Mouse (Mus musculus) embryonic facial prominence, embryonic 12.5 days (tissue): ENCODE data around the gene Ptpra. TPM values are rescaled to one million over a fixed set of nuclear protein-coding genes. Genes with fewer than 3 reads are reported as not detected.
"Not testable (repeated sequence)": the region's sequence is repeated elsewhere in the genome, so short reads cannot be mapped to it uniquely, and the experiment has no call there.

Experiments
- ATAC-seq: fragments of 200-750 bp; cut with Nextera tagmentation; 2 replicates; pipeline ENCODE4 v1.8.0; 2017; ENCODE audit not compliant: insufficient number of reproducible peaks, insufficient read depth, low FRiP score, low TSS enrichment
- H3K27ac ChIP-seq: fragments of 300-500 bp; sonication (generic); 2 replicates; pipeline ENCODE4 v1.5.1; 2016; ENCODE audit warnings: mild to moderate bottlenecking
- H3K27me3 ChIP-seq: fragments of 300-500 bp; sonication (generic); 2 replicates; pipeline ENCODE4 v1.6.1; 2016; ENCODE audit warnings: mild to moderate bottlenecking, moderate library complexity
- H3K36me3 ChIP-seq: fragments of 300-500 bp; sonication (generic); 2 replicates; pipeline ENCODE4 v1.6.1; 2016; ENCODE audit warnings: mild to moderate bottlenecking
- H3K4me1 ChIP-seq: fragments of 300-500 bp; sonication (generic); 2 replicates; pipeline ENCODE4 v1.6.1; 2016
- H3K4me2 ChIP-seq: fragments of 300-500 bp; sonication (generic); replicated peaks from 2 replicates; pipeline ENCODE4 v1.6.1; 2016; ENCODE audit warnings: mild to moderate bottlenecking, moderate library complexity
- H3K4me3 ChIP-seq: fragments of 300-500 bp; sonication (generic); 2 replicates; pipeline ENCODE4 v1.5.1; 2016; ENCODE audit warnings: mild to moderate bottlenecking
- H3K9ac ChIP-seq: fragments of 300-500 bp; sonication (generic); 2 replicates; pipeline ENCODE4 v1.6.1; 2016; ENCODE audit warnings: mild to moderate bottlenecking, moderate library complexity
- H3K9me3 ChIP-seq: fragments of 300-500 bp; sonication (generic); 2 replicates; pipeline ENCODE4 v1.6.1; 2016; ENCODE audit warnings: mild to moderate bottlenecking, moderate library complexity
- WGBS: fragments of 180-500 bp; shearing (Covaris S2); methylation state at CpG from one replicate; pipeline ENCODE4 v1.1.7; 2016; 5-methylcytosine and 5-hydroxymethylcytosine counted together
- polyA plus RNA-seq: library from polyadenylated mRNA; unstranded; fragments of >200 nt; fragmentation: Nextera tagmentation; extraction: Ambion mirVana; gene quantifications from 2 replicates; pipeline ENCODE4 v1.2.1, GENCODE M21; 2016

Ptpra gene
- polyA plus RNA-seq, 1 experiment from 2014 or later = 131 TPM

DNA sequence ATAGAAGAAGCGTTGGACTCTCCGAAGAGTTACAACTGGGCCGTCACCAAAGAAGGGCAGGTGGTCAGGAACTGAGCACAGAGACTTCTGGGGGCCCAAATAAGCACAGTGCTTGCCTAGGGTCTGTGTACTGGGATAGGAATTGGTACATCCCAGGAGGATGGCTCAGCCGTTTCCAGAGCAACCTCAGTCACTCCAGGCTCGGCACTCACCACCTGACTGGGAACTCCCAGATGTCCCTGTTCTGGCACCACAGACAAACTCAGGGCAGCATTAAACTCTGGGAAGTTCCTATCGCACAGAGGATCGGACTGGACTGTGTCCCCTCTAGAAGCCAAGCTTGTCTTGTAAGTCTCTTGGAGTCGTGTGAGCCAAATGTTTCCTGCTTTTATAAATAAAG is 114.9 kb downstream of the Ptpra start:
- WGBS = 84% methylated on average over 8 of the region's 8 CpGs
- no peak for ATAC-seq
- Histone ChIP-seq H3K36me3 (peaks cover 7% of the 10 kb centered on the region), H3K9me3 (no peaks in the 10 kb centered on the region), H3K27ac (no peak overlapping the region), H3K27me3 (no peaks in the 10 kb centered on the region), H3K4me3 (peak overlapping the region; percentile 81; the same call in 1 of the 2 replicates), H3K4me2 (peak overlapping the region; percentile 93), H3K4me1 (peaks cover 23% of the 10 kb centered on the region), H3K9ac (peak overlapping the region; percentile 87)

- Histone ChIP-seq H3K9me3 (no peaks in the 10 kb centered on the region), H3K27ac (no peak overlapping the region), H3K4me1 (peaks cover 16% of the 10 kb centered on the region), H3K4me2 (no peak overlapping the region), H3K36me3 (peaks cover 7% of the 10 kb centered on the region), H3K4me3 (no peak overlapping the region), H3K27me3 (no peaks in the 10 kb centered on the region), H3K9ac (no peak overlapping the region)
- no peak for ATAC-seq
- WGBS = 82% methylated on average over 4 of the region's 4 CpGs
Observed at GRCm38 (mm10) chr2:130568921-130569320, 118.8 kb downstream of the Ptpra start.

- no peak overlapping the region for H3K27ac ChIP-seq
- H3K27me3 ChIP-seq = peaks cover 2% of the 10 kb centered on the region
- H3K4me2 ChIP-seq = no peak overlapping the region
- peaks cover 8% of the 10 kb centered on the region for H3K4me1 ChIP-seq
- peaks cover 7% of the 10 kb centered on the region for H3K36me3 ChIP-seq
- no peak overlapping the region for H3K4me3 ChIP-seq
- no peak for ATAC-seq
- H3K9me3 ChIP-seq = no peaks in the 10 kb centered on the region
- H3K9ac ChIP-seq = no peak overlapping the region
Observed at GRCm38 (mm10) chr2:130569926-130570325, 119.8 kb downstream of the Ptpra start.

- H3K9ac ChIP-seq = no peak overlapping the region
- H3K4me2 ChIP-seq = no peak overlapping the region
- H3K4me1 ChIP-seq = peaks cover 7% of the 10 kb centered on the region; the same call in 1 of the 2 replicates
- no peak overlapping the region for H3K27ac ChIP-seq
- peaks cover 51% of the 10 kb centered on the region for H3K27me3 ChIP-seq
- no peaks in the 10 kb centered on the region for H3K36me3 ChIP-seq
- ATAC-seq = no peak
- H3K9me3 ChIP-seq = no peaks in the 10 kb centered on the region
- no peak overlapping the region for H3K4me3 ChIP-seq
- WGBS = 84% methylated on average over 5 of the region's 5 CpGs
Observed at GRCm38 (mm10) chr2:130574960-130575359, 124.9 kb downstream of the Ptpra start.

- peak within 1 kb of the TSS; percentile 43 for H3K9ac ChIP-seq
- H3K27me3 ChIP-seq = peaks cover 60% of the 10 kb centered on the region
- ATAC-seq = no peak
- H3K4me2 ChIP-seq = peak within 1 kb of the TSS; percentile 52
- no peaks in the 10 kb centered on the region for H3K9me3 ChIP-seq
- H3K36me3 ChIP-seq = no peaks in the 10 kb centered on the region
- no peak within 1 kb of the TSS for H3K27ac ChIP-seq
- peaks cover 15% of the 10 kb centered on the region; the same call in 1 of the 2 replicates for H3K4me1 ChIP-seq
- peak within 1 kb of the TSS; percentile 27 for H3K4me3 ChIP-seq
- WGBS = 43% methylated on average over 9 of the region's 9 CpGs
Observed at GRCm38 (mm10) chr2:130575873-130576272, 125.8 kb downstream of the Ptpra start, which contains the start of gene Oxt. Oxt (plus strand) TSS chr2:130576173.

DNA sequence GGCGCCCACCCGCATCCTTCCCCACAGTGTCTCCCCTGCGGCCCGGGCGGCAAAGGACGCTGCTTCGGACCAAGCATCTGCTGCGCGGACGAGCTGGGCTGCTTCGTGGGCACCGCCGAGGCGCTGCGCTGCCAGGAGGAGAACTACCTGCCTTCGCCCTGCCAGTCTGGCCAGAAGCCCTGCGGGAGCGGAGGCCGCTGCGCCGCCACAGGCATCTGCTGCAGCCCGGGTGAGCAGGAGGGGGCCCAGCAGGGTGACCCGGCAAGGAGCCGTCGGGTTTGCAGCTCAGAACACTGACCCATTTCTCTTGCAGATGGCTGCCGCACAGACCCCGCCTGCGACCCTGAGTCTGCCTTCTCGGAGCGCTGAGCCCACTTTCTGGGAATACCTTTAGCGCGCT is 126.5 kb downstream of the Ptpra start:
- not testable (repeated sequence) for H3K9me3 ChIP-seq, ATAC-seq, H3K36me3 ChIP-seq, H3K27ac ChIP-seq
- H3K9ac ChIP-seq = peak overlapping the region; percentile 43
- peaks cover 67% of the 10 kb centered on the region for H3K27me3 ChIP-seq
- H3K4me2 ChIP-seq = peak overlapping the region; percentile 52
- WGBS = 2% methylated on average over 32 of the region's 32 CpGs
- H3K4me3 ChIP-seq = peak overlapping the region; percentile 27
- peaks cover 16% of the 10 kb centered on the region; the same call in 1 of the 2 replicates for H3K4me1 ChIP-seq

- no peak overlapping the region for H3K27ac ChIP-seq
- no peak for ATAC-seq
- no peaks in the 10 kb centered on the region for H3K9me3 ChIP-seq
- 3% methylated on average over 9 of the region's 9 CpGs for WGBS
- H3K4me3 ChIP-seq = no peak overlapping the region
- H3K4me2 ChIP-seq = peak overlapping the region; percentile 52
- peaks cover 72% of the 10 kb centered on the region for H3K27me3 ChIP-seq
- H3K9ac ChIP-seq = no peak overlapping the region
- no peaks in the 10 kb centered on the region for H3K36me3 ChIP-seq
- H3K4me1 ChIP-seq = peaks cover 16% of the 10 kb centered on the region; the same call in 1 of the 2 replicates
Observed at GRCm38 (mm10) chr2:130577021-130577420, 126.9 kb downstream of the Ptpra start.

- no peak overlapping the region for H3K4me3 ChIP-seq
- ATAC-seq = no peak
- H3K36me3 ChIP-seq = no peaks in the 10 kb centered on the region
- no peak overlapping the region for H3K27ac ChIP-seq
- H3K27me3 ChIP-seq = peaks cover 78% of the 10 kb centered on the region
- 7% methylated on average over 12 of the region's 12 CpGs for WGBS
- H3K9me3 ChIP-seq = no peaks in the 10 kb centered on the region
- peaks cover 16% of the 10 kb centered on the region; the same call in 1 of the 2 replicates for H3K4me1 ChIP-seq
- H3K4me2 ChIP-seq = 0 out of 2 replicates have a peak overlapping the region, but pooled peaks have one; percentile 8
- H3K9ac ChIP-seq = no peak overlapping the region
Observed at GRCm38 (mm10) chr2:130577632-130578031, 127.6 kb downstream of the Ptpra start.

- Histone ChIP-seq H3K36me3 (no peaks in the 10 kb centered on the region), H3K4me2 (no peak overlapping the region), H3K27me3 (peaks cover 82% of the 10 kb centered on the region), H3K4me3 (no peak overlapping the region), H3K4me1 (peaks cover 16% of the 10 kb centered on the region; the same call in 1 of the 2 replicates), H3K9me3 (no peaks in the 10 kb centered on the region), H3K27ac (no peak overlapping the region), H3K9ac (no peak overlapping the region)
- WGBS = 8% methylated on average over 11 of the region's 11 CpGs
- ATAC-seq = no peak
Observed at GRCm38 (mm10) chr2:130578148-130578547, 128.1 kb downstream of the Ptpra start.

DNA sequence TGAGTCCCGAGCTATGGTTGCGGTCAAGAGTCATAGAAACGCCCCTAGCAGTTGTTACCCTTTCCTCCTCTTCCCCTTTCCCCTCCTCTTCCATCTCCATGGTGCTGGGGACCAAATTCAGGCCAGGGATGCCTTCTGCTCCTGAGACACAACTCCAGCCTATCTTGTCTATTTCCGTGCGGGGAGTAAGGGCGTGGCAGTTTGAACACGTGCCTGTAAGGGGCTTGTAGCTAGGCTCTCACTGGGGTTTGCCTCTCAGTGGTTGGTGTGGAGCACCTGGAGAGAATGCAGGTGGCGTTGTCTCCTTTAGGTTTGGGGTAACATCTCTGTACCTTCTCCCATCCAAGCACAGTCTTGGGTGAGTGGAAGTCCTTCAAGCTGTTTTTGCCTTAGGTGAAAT is 129.7 kb downstream of the Ptpra start:
- 6% methylated on average over 8 of the region's 8 CpGs for WGBS
- Histone ChIP-seq H3K27me3 (peaks cover 82% of the 10 kb centered on the region), H3K4me2 (no peak overlapping the region), H3K9ac (no peak overlapping the region), H3K36me3 (no peaks in the 10 kb centered on the region), H3K4me1 (peaks cover 16% of the 10 kb centered on the region; the same call in 1 of the 2 replicates), H3K4me3 (0 out of 2 replicates have a peak overlapping the region, but pooled peaks have one; percentile 33), H3K27ac (no peak overlapping the region), H3K9me3 (no peaks in the 10 kb centered on the region)
- no peak for ATAC-seq

DNA sequence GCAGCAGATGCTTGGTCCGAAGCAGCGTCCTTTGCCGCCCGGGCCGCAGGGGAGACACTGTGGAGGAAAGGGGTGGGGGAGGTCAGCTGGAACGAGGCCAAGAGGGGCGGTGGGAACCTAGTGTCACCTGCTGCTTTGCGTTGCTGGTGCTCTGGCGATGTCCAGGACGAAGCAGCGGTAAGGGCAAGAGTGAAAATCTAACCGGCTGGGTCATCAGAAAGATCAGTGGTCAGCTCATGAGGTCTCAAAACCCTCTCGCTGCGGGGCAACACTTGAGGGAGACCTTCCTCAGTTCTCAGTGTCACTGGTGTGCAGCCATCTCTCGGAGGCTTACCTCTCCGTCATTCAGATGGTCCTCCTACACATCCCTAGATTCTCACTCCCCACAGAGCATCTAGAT is 131.1 kb downstream of the Ptpra start:
- Histone ChIP-seq H3K27me3 (peaks cover 68% of the 10 kb centered on the region), H3K4me2 (peak overlapping the region; percentile 53), H3K4me3 (peak overlapping the region; percentile 33), H3K9me3 (no peaks in the 10 kb centered on the region), H3K27ac (no peak overlapping the region), H3K9ac (peak overlapping the region; percentile 20; the same call in 1 of the 2 replicates), H3K4me1 (peaks cover 16% of the 10 kb centered on the region; the same call in 1 of the 2 replicates), H3K36me3 (no peaks in the 10 kb centered on the region)
- no peak for ATAC-seq
- 4% methylated on average over 16 of the region's 16 CpGs for WGBS

GRCm38 (mm10) chr2:130582552-130582951 is 132.5 kb downstream of the Ptpra start, which contains the start of gene Avp:
Avp (minus strand) TSS chr2:130582554.
- no peak within 1 kb of the TSS for H3K4me3 ChIP-seq
- WGBS = 28% methylated on average over 10 of the region's 10 CpGs

More at GRCm38 (mm10) chr2:130582552-130582951, 132.5 kb downstream of the Ptpra start, which contains the start of gene Avp:
- no peak within 1 kb of the TSS for H3K9ac ChIP-seq
- ATAC-seq = no peak
- H3K27me3 ChIP-seq = peaks cover 55% of the 10 kb centered on the region
- peaks cover 12% of the 10 kb centered on the region; the same call in 1 of the 2 replicates for H3K4me1 ChIP-seq
- H3K27ac ChIP-seq = no peak within 1 kb of the TSS
- H3K4me2 ChIP-seq = no peak within 1 kb of the TSS
- no peaks in the 10 kb centered on the region for H3K9me3 ChIP-seq
- no peaks in the 10 kb centered on the region for H3K36me3 ChIP-seq
